Mouse (Mus musculus): Measurements from ENCODE around the gene Znhit6. TPM values are rescaled to one million over a fixed set of nuclear protein-coding genes. Genes with fewer than 3 reads are reported as not detected.
A peak's percentile ranks its signal among the peaks of the same experiment; 100 is the strongest.

Znhit6 gene
- total RNA-seq (2015), result 14.0 and 20.3 TPM in 2 replicates
- total RNA-seq (2017), result 11.4 and 13.8 TPM in 2 replicates

DNA sequence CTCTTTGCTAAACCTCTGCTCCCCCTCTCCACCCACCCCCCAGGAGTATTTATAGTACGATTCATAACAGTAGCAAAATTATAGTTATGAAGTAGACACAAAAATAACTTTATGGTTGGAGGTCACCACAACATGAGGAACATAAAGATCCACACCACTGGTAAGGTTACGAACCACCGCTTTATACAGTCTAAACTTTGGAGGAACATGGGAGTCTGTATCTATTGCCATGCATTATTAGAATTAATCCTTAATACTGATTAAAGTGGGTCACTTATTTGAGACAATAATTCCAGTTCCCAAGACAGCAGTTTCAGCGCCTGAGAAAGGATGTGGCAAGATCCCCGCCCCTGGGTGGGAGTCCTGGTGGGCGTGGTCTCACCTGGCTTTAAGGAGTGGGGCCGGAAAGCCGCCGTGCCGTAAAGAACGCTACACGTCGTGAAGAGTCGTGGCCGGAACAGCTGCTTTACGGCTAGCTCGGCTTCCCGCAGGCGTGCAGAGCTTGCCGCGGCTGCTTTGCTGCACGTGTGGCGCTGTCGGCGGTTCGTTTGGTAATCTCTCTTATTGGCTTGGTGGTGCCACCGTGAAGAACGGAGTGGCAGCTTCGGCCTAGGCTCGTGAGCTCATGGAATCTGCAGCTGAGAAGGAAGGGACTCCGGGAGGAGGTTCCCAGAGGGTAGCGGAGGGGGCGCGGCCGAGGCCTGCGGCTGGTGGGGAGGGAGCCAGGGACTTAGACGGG lies at the start of gene Znhit6:
Gene Znhit6 (plus strand): TSS at position 463 of the 739 bp plus-strand sequence.
- ATAC-seq (ENCODE audit: poor library complexity, severe bottlenecking), result peak; percentile 94

DNA sequence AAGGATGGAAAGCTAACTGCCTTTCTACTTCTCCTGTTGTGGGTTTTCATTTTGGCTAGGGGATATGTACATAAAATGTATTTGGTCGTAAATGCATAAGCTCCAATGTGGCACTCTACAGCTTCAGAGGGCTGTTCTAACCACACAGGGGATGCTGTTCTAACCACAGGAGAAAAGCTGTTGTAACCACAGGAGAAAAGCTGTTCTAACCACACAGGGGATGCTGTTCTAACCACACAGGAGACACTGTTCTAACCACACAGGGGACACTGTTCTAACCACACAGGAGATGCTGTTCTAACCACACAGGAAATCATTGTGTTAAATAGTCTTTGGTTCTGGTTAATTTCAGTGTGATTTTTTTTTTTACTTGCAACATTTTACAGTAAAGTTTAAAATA lies 38.1 kb upstream of the Znhit6 start:
- peak; percentile 56 for ATAC-seq (ENCODE audit: poor library complexity, severe bottlenecking)

DNA sequence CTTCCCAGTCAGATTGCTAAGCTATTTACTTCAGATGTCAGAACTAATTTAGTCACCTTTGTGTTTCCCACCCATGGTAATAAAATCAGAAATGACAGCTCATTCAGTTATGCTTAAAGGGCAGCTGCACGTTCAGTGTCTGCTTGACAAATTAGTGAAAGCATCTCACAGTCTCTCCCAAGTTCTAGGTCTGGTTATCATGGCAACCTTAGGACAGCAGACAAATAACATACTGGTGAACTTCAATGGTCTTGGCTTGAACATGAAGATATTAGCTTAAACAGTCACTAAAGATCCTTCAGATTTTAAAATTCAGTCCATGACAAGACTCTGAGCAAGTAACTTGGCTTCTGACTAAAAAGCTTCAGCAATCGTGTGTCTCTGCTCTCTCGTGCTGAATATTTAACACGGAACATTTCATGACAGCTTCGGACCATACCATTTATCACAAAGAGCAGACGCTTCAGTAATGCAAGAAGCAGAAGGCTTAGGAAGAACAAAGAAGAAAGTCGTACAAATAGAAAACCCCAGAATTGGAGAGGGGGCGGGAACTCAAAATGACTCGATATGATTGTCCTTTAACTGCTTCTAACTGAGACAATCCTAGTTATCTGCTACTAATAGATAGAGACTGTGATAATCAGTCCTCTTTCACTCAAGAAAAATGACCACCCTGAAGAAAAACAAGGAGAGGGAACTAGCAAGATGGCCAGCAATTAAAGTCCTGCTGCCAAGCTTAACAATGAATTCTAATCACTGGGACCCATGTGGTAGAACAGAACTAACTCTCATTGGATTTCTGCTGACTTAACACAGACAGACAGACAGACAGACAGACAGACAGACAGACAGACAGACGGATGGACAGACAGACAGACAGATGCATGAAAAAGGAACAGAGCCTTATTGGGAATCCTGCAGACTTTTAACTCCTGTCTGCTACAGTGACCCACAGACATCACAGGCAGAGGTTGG lies 27.3 kb upstream of the Znhit6 start:
- no peak for ATAC-seq (ENCODE audit: poor library complexity, severe bottlenecking)

- ATAC-seq (ENCODE audit: poor library complexity, severe bottlenecking), result no peak
Observed at GRCm38 (mm10) chr3:145550216-145550615, 25.8 kb upstream of the Znhit6 start.

GRCm38 (mm10) chr3:145554388-145554787 lies 21.6 kb upstream of the Znhit6 start:
- ATAC-seq (ENCODE audit: poor library complexity, severe bottlenecking), result no peak

- no peak for ATAC-seq (ENCODE audit: poor library complexity, severe bottlenecking)
Observed at GRCm38 (mm10) chr3:145556206-145556605, 19.8 kb upstream of the Znhit6 start.

- ATAC-seq (ENCODE audit: poor library complexity, severe bottlenecking), result no peak
Observed at GRCm38 (mm10) chr3:145559675-145560074, 16.3 kb upstream of the Znhit6 start.

- no peak for ATAC-seq (ENCODE audit: poor library complexity, severe bottlenecking)
Observed at GRCm38 (mm10) chr3:145560117-145560516, 15.9 kb upstream of the Znhit6 start.

GRCm38 (mm10) chr3:145574468-145574867 lies 1.5 kb upstream of the Znhit6 start:
- no peak for ATAC-seq (ENCODE audit: poor library complexity, severe bottlenecking)

DNA sequence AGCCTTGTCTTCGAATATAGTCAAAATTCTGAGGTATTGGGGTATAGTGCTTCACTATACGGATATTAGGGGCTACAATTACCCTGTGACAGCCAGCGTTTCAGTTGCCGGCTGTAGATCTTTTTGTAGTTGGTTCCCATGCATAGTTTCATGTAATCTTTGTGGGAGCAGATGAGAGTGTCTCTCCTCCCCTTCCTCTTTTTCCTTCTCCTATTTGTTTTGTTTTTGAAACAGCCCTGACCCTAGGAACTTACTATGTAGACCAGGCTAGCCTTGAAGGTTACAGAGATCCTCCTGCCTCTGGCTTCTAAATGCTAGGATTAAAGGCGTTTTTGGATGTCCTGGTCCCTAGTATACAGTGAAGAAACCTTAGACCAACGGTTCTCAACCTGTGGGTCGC lies 665 bp upstream of the Znhit6 start:
- ATAC-seq (ENCODE audit: poor library complexity, severe bottlenecking), result peak; percentile 10; the same call in 1 of the 2 replicates

DNA sequence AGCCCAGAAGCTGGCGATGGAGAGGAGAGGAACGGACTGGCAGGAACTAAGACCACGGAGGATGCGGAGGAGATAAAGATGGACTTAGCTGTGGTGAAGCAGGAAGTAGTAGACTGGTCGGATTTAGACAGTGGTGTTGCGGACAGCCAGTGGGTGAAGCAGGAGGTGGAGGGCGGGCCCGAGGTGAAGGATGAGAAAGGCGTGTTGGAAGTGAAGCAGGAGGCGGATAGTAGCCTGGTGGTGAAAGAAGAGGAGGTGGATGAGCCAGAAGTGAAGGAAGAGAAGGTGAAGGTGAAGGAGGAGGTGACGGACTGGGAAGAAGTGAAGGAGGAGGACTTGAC lies 447 bp downstream of the Znhit6 start:
- peak; percentile 70 for ATAC-seq (ENCODE audit: poor library complexity, severe bottlenecking)

DNA sequence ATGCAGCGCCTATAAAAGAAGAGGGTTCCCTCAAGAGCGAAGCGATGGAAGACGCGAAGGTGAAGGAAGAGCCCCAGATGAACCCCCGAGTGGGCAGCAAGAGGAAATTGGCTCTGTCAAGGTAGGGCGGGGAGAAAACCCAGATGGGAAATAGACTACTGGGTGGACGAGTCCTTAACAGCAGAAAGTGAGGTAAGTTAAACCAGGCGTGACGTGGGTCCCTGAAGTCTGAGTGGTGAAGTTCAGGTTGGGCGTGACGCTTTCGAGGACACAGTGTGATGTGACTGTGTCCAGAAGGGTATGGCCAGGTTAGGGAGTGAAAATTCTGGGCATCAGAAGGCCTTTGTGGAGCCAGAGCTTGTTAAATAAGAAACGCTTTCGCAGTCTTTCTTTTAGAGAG lies 871 bp downstream of the Znhit6 start:
- ATAC-seq (ENCODE audit: poor library complexity, severe bottlenecking), result no peak

DNA sequence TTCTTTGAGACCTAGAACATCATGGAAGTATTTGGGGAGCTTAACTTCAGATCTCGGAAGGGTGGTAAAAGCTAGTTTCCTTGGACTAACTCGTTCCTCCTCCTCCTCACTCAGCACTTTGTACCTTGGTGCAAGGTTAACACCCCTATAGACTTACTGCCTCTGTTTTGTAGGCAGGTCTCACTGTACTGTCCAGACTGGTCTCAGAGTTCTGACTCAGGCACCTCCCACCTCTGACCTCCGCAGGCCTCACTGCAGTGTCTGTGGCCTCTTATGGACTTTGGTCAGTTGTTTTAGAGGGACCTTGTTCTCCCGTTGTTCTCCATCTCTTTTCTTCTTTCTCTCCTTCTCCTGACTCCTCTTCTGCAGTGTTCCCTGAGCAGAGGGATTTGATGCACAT lies 7.0 kb downstream of the Znhit6 start:
- ATAC-seq (ENCODE audit: poor library complexity, severe bottlenecking), result no peak

- 0 out of 2 replicates have a peak, but pooled peaks have one; percentile 27 for ATAC-seq (ENCODE audit: poor library complexity, severe bottlenecking)
Observed at GRCm38 (mm10) chr3:145583522-145584200, 7.7 kb downstream of the Znhit6 start.

GRCm38 (mm10) chr3:145590562-145590961 lies 14.6 kb downstream of the Znhit6 start:
- no peak for ATAC-seq (ENCODE audit: poor library complexity, severe bottlenecking)

GRCm38 (mm10) chr3:145591841-145592542 lies 16.0 kb downstream of the Znhit6 start:
- no peak for ATAC-seq (ENCODE audit: poor library complexity, severe bottlenecking)

DNA sequence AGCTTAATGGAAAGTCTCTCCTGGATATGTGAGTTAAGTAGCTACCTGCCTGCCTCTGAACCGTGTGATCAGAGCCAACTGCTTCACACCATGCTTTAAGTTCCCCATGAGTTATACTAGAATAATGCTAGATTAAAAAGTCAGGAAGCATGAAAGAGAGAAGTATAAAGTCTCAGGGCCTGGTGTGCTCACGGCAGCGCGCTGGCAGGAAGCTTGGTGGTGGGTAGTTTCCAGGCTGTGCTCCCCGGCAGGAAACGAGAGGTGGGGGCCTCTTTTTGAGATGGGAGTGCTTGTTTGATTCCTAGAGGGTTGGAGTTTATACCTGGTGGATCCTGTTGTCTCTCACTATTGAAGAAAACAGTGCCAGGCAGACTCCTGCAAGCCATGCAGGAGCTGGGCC lies 19.3 kb downstream of the Znhit6 start:
- ATAC-seq (ENCODE audit: poor library complexity, severe bottlenecking), result no peak

DNA sequence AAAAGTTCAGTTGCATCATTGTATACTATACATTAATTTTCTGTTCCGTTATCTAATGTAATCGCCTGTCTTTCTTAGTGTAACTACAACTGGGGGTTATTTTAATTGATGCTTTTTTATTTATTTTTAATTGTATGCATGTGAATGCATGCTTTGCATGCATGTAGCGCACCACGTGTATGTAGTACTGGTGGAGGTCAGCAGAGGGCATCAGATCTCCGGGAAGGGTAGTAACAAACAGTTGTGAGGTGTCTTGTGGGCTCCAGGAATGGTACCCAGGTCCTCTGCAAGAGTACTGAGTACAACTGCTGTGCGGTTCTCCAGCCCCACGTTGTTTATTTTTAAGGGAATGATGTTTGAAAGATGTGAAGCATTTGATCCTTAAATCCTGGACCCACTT lies 23.1 kb downstream of the Znhit6 start:
- ATAC-seq (ENCODE audit: poor library complexity, severe bottlenecking), result no peak

- no peak for ATAC-seq (ENCODE audit: poor library complexity, severe bottlenecking)
Observed at GRCm38 (mm10) chr3:145600801-145601200, 24.8 kb downstream of the Znhit6 start.

DNA sequence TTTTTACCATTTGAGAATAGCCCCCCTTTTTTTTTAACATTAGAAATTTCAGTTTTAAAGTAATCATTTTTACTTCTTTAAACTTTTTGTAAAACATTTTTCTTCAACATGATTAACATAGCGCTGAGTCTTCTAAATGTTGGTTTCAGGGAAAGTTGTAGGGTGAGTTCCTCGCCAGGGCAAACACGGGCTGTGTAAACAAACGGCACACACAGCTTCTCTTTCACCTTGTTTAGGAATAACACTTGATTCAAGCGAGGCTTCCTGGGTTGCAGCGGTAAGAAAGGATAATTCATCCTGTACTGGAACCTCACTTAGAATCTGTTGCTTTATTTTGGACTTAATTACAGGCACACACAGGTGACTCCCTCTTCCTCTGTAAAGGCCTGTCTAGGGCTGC lies 25.3 kb downstream of the Znhit6 start:
- ATAC-seq (ENCODE audit: poor library complexity, severe bottlenecking), result no peak

Data from megakaryocyte, adult 5-6 weeks (primary cell).